Mouse (Mus musculus) liver, postnatal 0 days (tissue): ENCODE results near the gene Ddrgk1. TPM values are rescaled to one million over a fixed set of nuclear protein-coding genes. Genes with fewer than 3 reads are reported as not detected.
A peak's percentile ranks its signal among the peaks of the same experiment; 100 is the strongest.

Experiments
- ATAC-seq: fragments of 200-750 bp; cut with Nextera tagmentation; 2 replicates; pipeline ENCODE4 v1.8.0; 2017; ENCODE audit warnings: mild to moderate bottlenecking, moderate library complexity
- DNase-seq: peaks from one replicate; pipeline ENCODE4 v3.0.0-alpha.2; 2016
- H3K27ac ChIP-seq: fragments of 300-500 bp; sonication (generic); 2 replicates; pipeline ENCODE4 v1.5.1; 2014; ENCODE audit warnings: antibody characterized with exemption, moderate library complexity, mild to moderate bottlenecking, low read depth
- H3K27me3 ChIP-seq: fragments of 300-500 bp; sonication (generic); 2 replicates; pipeline ENCODE4 v1.6.1; 2014; ENCODE audit warnings: low read length, control low read depth, mixed read lengths; ENCODE audit not compliant: insufficient read depth
- H3K36me3 ChIP-seq: fragments of 300-500 bp; sonication (generic); replicated peaks from 2 replicates; pipeline ENCODE4 v1.6.1; 2014; ENCODE audit warnings: mild to moderate bottlenecking, control low read depth, low read length, moderate library complexity, mixed read lengths; ENCODE audit not compliant: insufficient read depth
- H3K4me1 ChIP-seq: fragments of 300-500 bp; sonication (generic); 2 replicates; pipeline ENCODE4 v1.6.1; 2014; ENCODE audit warnings: antibody characterized with exemption, mild to moderate bottlenecking, control low read depth; ENCODE audit not compliant: insufficient read depth
- H3K4me2 ChIP-seq: fragments of 300-500 bp; sonication (generic); 2 replicates; pipeline ENCODE4 v1.6.1; 2014; ENCODE audit warnings: low read depth, mild to moderate bottlenecking, low read length, moderate library complexity, mixed read lengths
- H3K4me3 ChIP-seq: fragments of 300-500 bp; sonication (generic); 2 replicates; pipeline ENCODE4 v1.5.1; 2014; ENCODE audit warnings: low read depth, low read length
- H3K9ac ChIP-seq: fragments of 300-500 bp; sonication (generic); replicated peaks from 2 replicates; pipeline ENCODE4 v1.6.1; 2014; ENCODE audit warnings: mild to moderate bottlenecking, moderate library complexity
- H3K9me3 ChIP-seq: fragments of 300-500 bp; sonication (generic); 2 replicates; pipeline ENCODE4 v1.6.1; 2016; ENCODE audit warnings: mild to moderate bottlenecking, control low read depth, low read length, mixed read lengths
- CTCF ChIP-seq: sonication (generic); IDR thresholded peaks from 2 replicates; pipeline ENCODE4 v1.5.1; 2016; ENCODE audit warnings: antibody characterized with exemption, low read depth
- EP300 ChIP-seq: IDR thresholded peaks from 2 replicates; pipeline ENCODE4 v1.6.1; 2016; ENCODE audit warnings: antibody characterized with exemption, low read depth, mild to moderate bottlenecking
- WGBS: fragments of 180-500 bp; shearing (Covaris S2); extraction: QIAGEN DNeasy Blood & Tissue Kit; methylation state at CpG from one replicate; pipeline ENCODE4 v1.1.7; 2014; ENCODE audit not compliant: insufficient replicate concordance; 5-methylcytosine and 5-hydroxymethylcytosine counted together
- polyA plus RNA-seq: library from polyadenylated mRNA; unstranded; fragments of >200 nt; fragmentation: Nextera tagmentation; extraction: Ambion mirVana; gene quantifications from 2 replicates; pipeline ENCODE4 v1.2.1, GENCODE M21; 2015

The Ddrgk1 gene
- 71.4 and 71.8 TPM in 2 replicates for polyA plus RNA-seq

DNA sequence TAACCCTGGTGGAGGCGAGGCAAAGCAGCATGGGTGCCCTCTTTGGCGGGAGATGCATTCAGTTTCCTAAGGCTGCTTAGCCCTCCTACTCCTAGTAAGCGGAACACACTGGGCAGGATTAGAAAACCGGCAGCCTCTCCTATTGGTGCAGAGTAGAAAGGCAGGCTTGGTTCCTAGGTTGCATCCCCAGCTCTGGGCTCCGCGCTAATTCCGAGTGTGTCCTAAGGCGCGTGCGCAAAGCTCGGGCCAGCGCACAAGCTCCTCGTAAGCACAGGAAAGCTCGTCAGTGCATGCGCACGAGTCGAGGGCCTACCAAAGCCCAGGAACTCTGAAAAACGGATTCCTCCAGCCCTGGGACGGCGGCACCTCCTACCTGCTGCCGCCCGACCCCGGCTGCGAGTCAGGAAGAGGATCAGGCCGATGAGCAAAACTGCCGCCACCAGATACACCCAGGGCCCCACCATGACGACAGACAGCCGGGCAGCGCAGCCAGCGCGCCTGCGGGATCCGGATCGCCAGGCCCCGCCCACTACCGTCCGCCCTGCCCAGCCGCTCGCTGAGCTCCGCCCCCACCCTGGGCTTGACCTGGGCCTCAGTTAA, at the start of gene Ddrgk1:
Ddrgk1 (minus strand) TSS at position 558 of the 600 bp plus-strand sequence.
- TF ChIP-seq EP300, result no peak
- TF ChIP-seq CTCF, result peak; percentile 34
- Histone ChIP-seq H3K4me2 (peak within 1 kb of the TSS; percentile 86), H3K36me3 (peaks cover 19% of the 10 kb centered on the region), H3K4me1 (peaks cover 25% of the 10 kb centered on the region), H3K27me3 (no peaks in the 10 kb centered on the region), H3K27ac (peak within 1 kb of the TSS; percentile 96), H3K9me3 (no peaks in the 10 kb centered on the region), H3K9ac (peak within 1 kb of the TSS; percentile 84), H3K4me3 (peak within 1 kb of the TSS; percentile 57)
- WGBS, result 1% methylated on average over 39 of the region's 40 CpGs
- DNase-seq, result peak; percentile 94
- peak; percentile 94 for ATAC-seq

DNA sequence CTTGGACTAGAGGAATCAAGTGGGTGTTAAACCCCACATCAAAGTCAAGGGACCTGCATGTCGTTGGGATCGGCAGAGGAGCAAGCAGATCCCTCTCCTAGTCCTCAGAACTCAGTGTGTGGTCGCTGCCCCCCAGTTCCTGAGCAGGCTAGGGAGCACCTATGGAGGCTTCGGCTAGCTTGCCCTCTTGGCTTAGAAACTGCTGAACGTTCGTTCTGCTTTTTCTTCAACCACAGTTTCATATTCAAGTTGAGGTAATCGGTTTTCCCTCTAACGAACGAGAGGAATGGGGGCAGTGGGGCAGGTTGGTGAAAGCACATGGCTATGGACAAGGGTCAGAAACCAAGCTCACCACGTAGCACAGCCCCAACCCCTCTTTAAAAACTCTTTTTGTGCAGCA, 42.6 kb upstream of the Ddrgk1 start:
- Histone ChIP-seq H3K9me3 (no peaks in the 10 kb centered on the region), H3K36me3 (peaks cover 4% of the 10 kb centered on the region; the same call in 1 of the 2 replicates), H3K27ac (peak overlapping the region; percentile 80), H3K9ac (no peak overlapping the region), H3K4me2 (no peak overlapping the region), H3K27me3 (no peaks in the 10 kb centered on the region), H3K4me1 (peaks cover 9% of the 10 kb centered on the region), H3K4me3 (no peak overlapping the region)
- TF ChIP-seq EP300 (no peak), CTCF (no peak)
- no peak for DNase-seq
- 21% methylated on average over 10 of the region's 10 CpGs for WGBS
- peak; percentile 43; the same call in 1 of the 2 replicates for ATAC-seq

DNA sequence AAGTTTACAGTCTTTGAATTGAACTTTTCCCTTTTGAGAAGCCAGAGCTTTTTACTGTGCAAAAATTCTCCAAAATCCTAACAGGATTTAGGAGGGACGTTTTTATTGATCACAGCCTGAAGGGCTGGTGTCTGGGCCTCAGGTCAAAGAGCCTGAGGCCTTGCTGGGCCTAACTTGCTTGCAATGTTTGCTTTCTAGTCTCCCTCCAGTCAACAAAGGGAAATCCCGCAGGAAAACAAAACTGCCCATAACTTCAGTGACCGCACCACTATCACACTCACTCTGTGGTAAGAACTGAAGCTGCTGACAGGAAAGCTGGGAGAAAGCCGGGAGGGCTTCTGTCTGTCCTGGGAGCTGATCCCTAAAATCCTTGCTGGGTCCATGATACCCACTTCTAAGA, 42.1 kb upstream of the Ddrgk1 start:
- H3K27me3 ChIP-seq, result no peaks in the 10 kb centered on the region
- no peaks in the 10 kb centered on the region for H3K9me3 ChIP-seq
- peaks cover 9% of the 10 kb centered on the region for H3K4me1 ChIP-seq
- no peak overlapping the region for H3K4me3 ChIP-seq
- no peak overlapping the region for H3K4me2 ChIP-seq
- H3K36me3 ChIP-seq, result peaks cover 4% of the 10 kb centered on the region; the same call in 1 of the 2 replicates
- H3K9ac ChIP-seq, result no peak overlapping the region
- DNase-seq (no peak), ATAC-seq (peak; percentile 84)
- TF ChIP-seq CTCF, result no peak
- no peak for TF ChIP-seq EP300
- WGBS, result 53% methylated on average over 4 of the region's 4 CpGs
- H3K27ac ChIP-seq, result peak overlapping the region; percentile 80

DNA sequence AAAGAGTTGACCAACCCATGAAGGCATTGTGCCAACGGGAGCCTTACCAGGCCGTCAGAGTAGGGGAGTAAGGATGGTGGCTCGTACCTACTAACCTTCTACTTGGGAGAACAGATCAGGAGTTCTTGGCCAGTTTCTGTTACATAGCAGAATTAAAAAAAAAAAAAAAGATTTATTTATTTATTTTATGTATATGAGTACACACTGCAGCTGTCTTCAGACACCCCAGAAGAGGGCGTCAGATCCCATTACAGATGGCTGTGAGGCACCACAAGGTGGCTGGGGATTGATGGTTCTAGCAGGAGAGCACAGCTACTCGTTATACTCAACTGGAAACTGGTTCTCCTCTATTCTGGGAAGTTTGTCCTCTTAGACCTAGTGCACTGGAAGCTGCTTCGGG, 40.7 kb upstream of the Ddrgk1 start:
- H3K4me3 ChIP-seq, result no peak overlapping the region
- DNase-seq (no peak), ATAC-seq (no peak)
- no peaks in the 10 kb centered on the region for H3K27me3 ChIP-seq
- no peaks in the 10 kb centered on the region for H3K9me3 ChIP-seq
- H3K27ac ChIP-seq, result no peak overlapping the region
- 68% methylated on average over 6 of the region's 6 CpGs for WGBS
- peaks cover 4% of the 10 kb centered on the region; the same call in 1 of the 2 replicates for H3K36me3 ChIP-seq
- TF ChIP-seq EP300 (no peak), CTCF (peak; percentile 27; the same call in 1 of the 2 replicates)
- H3K4me1 ChIP-seq, result peaks cover 9% of the 10 kb centered on the region
- no peak overlapping the region for H3K9ac ChIP-seq
- H3K4me2 ChIP-seq, result no peak overlapping the region

DNA sequence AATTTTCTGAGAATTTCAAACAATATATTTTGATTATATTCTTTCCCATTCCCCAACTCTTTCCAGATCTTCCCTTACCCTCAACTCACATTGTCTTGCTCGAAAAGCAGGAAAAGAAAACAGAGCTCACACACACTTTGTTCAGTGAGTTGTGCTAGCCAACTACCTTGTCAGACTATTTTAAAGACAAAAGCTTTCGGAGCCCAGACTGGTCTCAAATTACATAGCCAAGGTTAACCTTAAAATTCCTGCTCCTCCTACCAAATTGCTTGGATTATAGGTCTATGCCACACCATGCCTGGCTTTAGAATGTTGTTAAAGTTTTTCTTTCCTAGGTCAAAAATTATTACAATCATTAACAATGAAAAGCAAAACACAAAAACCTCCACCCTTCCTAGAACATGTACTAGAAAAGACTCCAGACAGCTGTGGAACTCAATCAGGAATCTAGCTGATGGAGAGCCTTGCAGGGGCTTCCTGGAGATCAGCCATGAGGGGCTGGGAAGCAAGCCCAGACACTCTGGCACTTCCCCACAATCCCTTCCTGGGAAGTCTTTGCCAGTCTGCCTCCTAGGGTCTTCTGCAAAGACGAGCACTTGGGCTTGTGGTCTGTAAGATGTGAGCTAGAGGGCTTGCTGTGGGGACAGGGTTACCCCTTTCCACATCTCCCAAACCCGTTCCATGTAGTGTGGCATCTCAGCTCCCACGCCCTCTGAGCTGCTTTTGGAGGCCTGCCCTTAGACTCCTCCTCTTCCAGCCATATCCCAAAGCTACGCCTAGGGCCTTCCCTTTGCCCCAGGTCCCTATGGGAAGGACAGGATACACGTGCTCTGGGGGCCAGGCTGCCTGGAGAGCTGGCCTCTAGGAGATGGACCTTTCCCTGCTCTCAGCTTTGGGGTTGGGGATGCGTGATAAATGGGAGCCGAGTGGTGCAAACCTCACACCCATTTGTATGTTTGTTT, 39.9 kb upstream of the Ddrgk1 start:
- 78% methylated on average over 9 of the region's 9 CpGs for WGBS
- Histone ChIP-seq H3K36me3 (0 out of 2 replicates have a peak, but pooled peaks cover 4% of the 10 kb centered on the region), H3K9me3 (no peaks in the 10 kb centered on the region), H3K9ac (no peak overlapping the region), H3K27ac (no peak overlapping the region), H3K4me3 (no peak overlapping the region), H3K27me3 (no peaks in the 10 kb centered on the region), H3K4me1 (peaks cover 9% of the 10 kb centered on the region), H3K4me2 (no peak overlapping the region)
- ATAC-seq (no peak), DNase-seq (no peak)
- TF ChIP-seq EP300, result no peak
- TF ChIP-seq CTCF, result no peak

DNA sequence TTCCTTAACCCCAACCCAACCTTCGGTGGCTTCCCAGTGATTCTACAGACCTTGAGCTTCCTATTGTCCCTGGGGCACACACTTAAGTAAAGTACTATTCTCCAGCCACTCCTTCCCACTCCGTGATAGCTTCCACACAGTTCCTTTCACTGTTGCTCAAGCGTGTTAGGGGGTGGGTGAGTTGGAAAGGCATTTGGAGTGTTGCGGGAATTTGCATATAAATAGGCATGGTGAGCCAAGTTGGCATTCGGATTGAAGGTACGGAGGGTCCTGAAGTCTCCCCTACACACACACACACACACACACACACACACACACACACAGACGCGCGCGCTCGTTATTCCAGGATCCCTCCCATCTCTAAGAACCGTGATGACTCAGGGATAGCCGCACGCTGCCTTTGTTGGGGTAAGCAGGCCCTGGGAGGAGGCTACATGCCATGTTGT, 33.4 kb upstream of the Ddrgk1 start:
- ATAC-seq, result no peak
- no peak for TF ChIP-seq CTCF
- TF ChIP-seq EP300, result no peak
- Histone ChIP-seq H3K27me3 (peaks cover 35% of the 10 kb centered on the region), H3K27ac (no peak overlapping the region), H3K9me3 (no peaks in the 10 kb centered on the region), H3K4me2 (peak overlapping the region; percentile 94), H3K4me3 (peak overlapping the region; percentile 50), H3K36me3 (no peaks in the 10 kb centered on the region), H3K4me1 (peaks cover 8% of the 10 kb centered on the region), H3K9ac (no peak overlapping the region)
- WGBS, result 17% methylated on average over 14 of the region's 14 CpGs
- DNase-seq, result no peak
